Mouse (Mus musculus): ENCODE measurements around the gene Cct8. TPM values are rescaled to one million over a fixed set of nuclear protein-coding genes. Genes with fewer than 3 reads are reported as not detected.

Cct8 gene
- polyA plus RNA-seq, 1 experiment from 2014 or later, result 311 TPM

- Histone ChIP-seq H3K4me1 (ENCODE audit: control insufficient read depth in 2 of 2, insufficient read depth in 2 of 2, low read length in 2 of 2) (peaks cover 0 to 15% of the 10 kb centered on the region in 2 experiments; a peak in 3 of 4 replicates), H3K4me3 (ENCODE audit: control insufficient read depth in 1 of 2, insufficient read depth in 1 of 2, low read depth in 1 of 2, low read length in 2 of 2) (no peak overlapping the region), H3K36me3 (ENCODE audit: control insufficient read depth, insufficient read depth, low read length) (peaks cover 13% of the 10 kb centered on the region), H3K27ac (replicated peaks in 1 of 2; ENCODE audit: control insufficient read depth in 1 of 2, insufficient read depth in 1 of 2, low read depth in 2 of 2, low read length in 2 of 2) (no peak overlapping the region), H3K27me3 (ENCODE audit: control insufficient read depth, insufficient read depth, low read length) (no peaks in the 10 kb centered on the region), H3K4me2 (ENCODE audit: low read length) (no peak overlapping the region), H3K9ac (ENCODE audit: low read length) (no peak overlapping the region), H3K9me3 (ENCODE audit: control insufficient read depth, low read length) (no peaks in the 10 kb centered on the region)
- WGBS, result 80% methylated on average over 13 of the region's 13 CpGs
- no peak for ATAC-seq (ENCODE audit: insufficient number of reproducible peaks, insufficient read depth, low FRiP score, low read depth)
Measured at GRCm38 (mm10) chr16:87435411-87436205, 60.1 kb downstream of the Cct8 start.

- H3K9me3 ChIP-seq (ENCODE audit: control insufficient read depth, low read length), result no peaks in the 10 kb centered on the region
- peaks cover 0 to 15% of the 10 kb centered on the region in 2 experiments; a peak in 3 of 4 replicates for H3K4me1 ChIP-seq (ENCODE audit: control insufficient read depth in 2 of 2, insufficient read depth in 2 of 2, low read length in 2 of 2)
- H3K4me3 ChIP-seq (ENCODE audit: control insufficient read depth in 1 of 2, insufficient read depth in 1 of 2, low read depth in 1 of 2, low read length in 2 of 2), result no peak overlapping the region
- 69% methylated on average over 6 of the region's 6 CpGs for WGBS
- no peak overlapping the region for H3K4me2 ChIP-seq (ENCODE audit: low read length)
- no peaks in the 10 kb centered on the region for H3K27me3 ChIP-seq (ENCODE audit: control insufficient read depth, insufficient read depth, low read length)
- ATAC-seq (ENCODE audit: insufficient number of reproducible peaks, insufficient read depth, low FRiP score, low read depth), result no peak
- H3K27ac ChIP-seq (replicated peaks in 1 of 2; ENCODE audit: control insufficient read depth in 1 of 2, insufficient read depth in 1 of 2, low read depth in 2 of 2, low read length in 2 of 2), result no peak overlapping the region
- peaks cover 13% of the 10 kb centered on the region for H3K36me3 ChIP-seq (ENCODE audit: control insufficient read depth, insufficient read depth, low read length)
- H3K9ac ChIP-seq (ENCODE audit: low read length), result no peak overlapping the region
Measured at GRCm38 (mm10) chr16:87434946-87435345, 60.7 kb downstream of the Cct8 start.

- H3K27me3 ChIP-seq (ENCODE audit: control insufficient read depth, insufficient read depth, low read length), result no peaks in the 10 kb centered on the region
- H3K9ac ChIP-seq (ENCODE audit: low read length), result no peak overlapping the region
- ATAC-seq (ENCODE audit: insufficient number of reproducible peaks, insufficient read depth, low FRiP score, low read depth), result no peak
- H3K4me1 ChIP-seq (ENCODE audit: control insufficient read depth in 2 of 2, insufficient read depth in 2 of 2, low read length in 2 of 2), result peaks cover 0 to 11% of the 10 kb centered on the region in 2 experiments; a peak in 2 of 4 replicates
- H3K36me3 ChIP-seq (ENCODE audit: control insufficient read depth, insufficient read depth, low read length), result peaks cover 13% of the 10 kb centered on the region
- no peak overlapping the region for H3K4me2 ChIP-seq (ENCODE audit: low read length)
- no peak overlapping the region for H3K27ac ChIP-seq (replicated peaks in 1 of 2; ENCODE audit: control insufficient read depth in 1 of 2, insufficient read depth in 1 of 2, low read depth in 2 of 2, low read length in 2 of 2)
- no peak overlapping the region for H3K4me3 ChIP-seq (ENCODE audit: control insufficient read depth in 1 of 2, insufficient read depth in 1 of 2, low read depth in 1 of 2, low read length in 2 of 2)
- WGBS, result 87% methylated on average over 7 of the region's 7 CpGs
- no peaks in the 10 kb centered on the region for H3K9me3 ChIP-seq (ENCODE audit: control insufficient read depth, low read length)
Measured at GRCm38 (mm10) chr16:87434266-87434665, 61.4 kb downstream of the Cct8 start.

Other genes starting within 250 kb of the Cct8 start
- 31.2 and 31.5 TPM in 2 replicates for gene N6amt1, start 141.7 kb downstream of the Cct8 start, polyA plus RNA-seq (2014; fragmentation: Nextera tagmentation; extraction: Ambion mirVana)
- 22.1 and 24.6 TPM in 2 replicates for gene Ltn1, start 63.3 kb downstream of the Cct8 start, polyA plus RNA-seq (2014; fragmentation: Nextera tagmentation; extraction: Ambion mirVana)
- gene Rwdd2b, start 55.3 kb downstream of the Cct8 start, polyA plus RNA-seq (2014; fragmentation: Nextera tagmentation; extraction: Ambion mirVana), result 11.0 and 12.3 TPM in 2 replicates
- gene Usp16, start 41.2 kb downstream of the Cct8 start, polyA plus RNA-seq (2014; fragmentation: Nextera tagmentation; extraction: Ambion mirVana), result 39.1 and 45.9 TPM in 2 replicates
- 0.59 and 0.70 TPM in 2 replicates for gene Map3k7cl, start 57.5 kb upstream of the Cct8 start, polyA plus RNA-seq (2014; fragmentation: Nextera tagmentation; extraction: Ambion mirVana)
- gene Bach1, start 203.1 kb upstream of the Cct8 start, polyA plus RNA-seq (2014; fragmentation: Nextera tagmentation; extraction: Ambion mirVana), result 7.8 and 11.8 TPM in 2 replicates